Mouse (Mus musculus) small intestine, adult 2 months (tissue): Measurements from ENCODE around the gene Nppa. TPM values are rescaled to one million over a fixed set of nuclear protein-coding genes. Genes with fewer than 3 reads are reported as not detected.

ENCODE experiments used
- H3K27ac ChIP-seq: fragments of 200-500 bp; 2 replicates; pipeline ENCODE4 v1.5.1; 2012; ENCODE audit warnings: low read depth, low read length, control low read depth, inconsistent platforms; ENCODE audit not compliant: insufficient read depth
- H3K27me3 ChIP-seq: fragments of 200-500 bp; 2 replicates; pipeline ENCODE4 v1.6.1; 2012; ENCODE audit warnings: mild to moderate bottlenecking, moderate library complexity, low read length, inconsistent platforms; ENCODE audit not compliant: control insufficient read depth, insufficient read depth
- H3K36me3 ChIP-seq: fragments of 200-500 bp; 2 replicates; pipeline ENCODE4 v1.6.1; 2012; ENCODE audit warnings: mild to moderate bottlenecking, low read length, control low read depth, inconsistent platforms; ENCODE audit not compliant: control insufficient read depth, insufficient read depth
- H3K4me1 ChIP-seq: fragments of 200-500 bp; 2 replicates; pipeline ENCODE4 v1.6.1; 2012; ENCODE audit warnings: low read length, inconsistent platforms, mixed read lengths; ENCODE audit not compliant: control insufficient read depth, insufficient read depth, insufficient read length
- H3K4me3 ChIP-seq: fragments of 200-500 bp; 2 replicates; pipeline ENCODE4 v1.5.1; 2012; ENCODE audit warnings: low read depth, mild to moderate bottlenecking, control low read depth, inconsistent platforms, low read length, moderate library complexity
- CTCF ChIP-seq: fragments of 200-500 bp; IDR thresholded peaks from 2 replicates; pipeline ENCODE4 v1.5.1; 2012; ENCODE audit warnings: low read depth, mild to moderate bottlenecking, control low read depth, inconsistent platforms, low read length, moderate library complexity, mixed read lengths; ENCODE audit not compliant: insufficient replicate concordance, insufficient read length; ENCODE audit errors: extremely low read depth
- POLR2A ChIP-seq: fragments of 200-500 bp; IDR thresholded peaks from 2 replicates; pipeline ENCODE4 v1.6.1; 2012; ENCODE audit warnings: low read depth, mild to moderate bottlenecking, control low read depth, inconsistent platforms, low read length, moderate library complexity
- WGBS: fragments of 180-500 bp; shearing (Covaris S2); methylation state at CpG from one replicate; pipeline ENCODE4 v1.1.7; 2018; 5-methylcytosine and 5-hydroxymethylcytosine counted together
- polyA plus RNA-seq: library from polyadenylated mRNA; depleted of rRNA; stranded (reverse); fragments of >200 nt; gene quantifications from 2 replicates; pipeline ENCODE4 v1.2.3, GENCODE M21; 2012

Nppa gene
- polyA plus RNA-seq, 1 experiment, result not detected

- H3K4me3 ChIP-seq, result no peak overlapping the region
- no peaks in the 10 kb centered on the region for H3K4me1 ChIP-seq
- WGBS, result 75% methylated on average over 2 of the region's 2 CpGs
- no peak for TF ChIP-seq POLR2A
- no peak for TF ChIP-seq CTCF
- no peaks in the 10 kb centered on the region; the same call in 1 of the 2 replicates for H3K27me3 ChIP-seq
- no peaks in the 10 kb centered on the region for H3K36me3 ChIP-seq
- H3K27ac ChIP-seq, result no peak overlapping the region
Measured at GRCm38 (mm10) chr4:147968816-147969215, 31.7 kb upstream of the Nppa start.

GRCm38 (mm10) chr4:147969337-147969736 lies 31.2 kb upstream of the Nppa start:
- no peaks in the 10 kb centered on the region for H3K4me1 ChIP-seq
- H3K27ac ChIP-seq, result no peak overlapping the region
- WGBS, result 32% methylated on average over 9 of the region's 9 CpGs

GRCm38 (mm10) chr4:147976237-147976636 lies 24.3 kb upstream of the Nppa start:
- H3K4me1 ChIP-seq, result no peaks in the 10 kb centered on the region
- H3K4me3 ChIP-seq, result no peak overlapping the region
- no peaks in the 10 kb centered on the region for H3K36me3 ChIP-seq
- WGBS, result 58% methylated on average over 3 of the region's 3 CpGs
- no peaks in the 10 kb centered on the region for H3K27me3 ChIP-seq
- no peak overlapping the region for H3K27ac ChIP-seq
- TF ChIP-seq CTCF, result no peak
- TF ChIP-seq POLR2A, result no peak

More at GRCm38 (mm10) chr4:147969337-147969736, 31.2 kb upstream of the Nppa start:
- Histone ChIP-seq H3K4me3 (no peak overlapping the region), H3K36me3 (no peaks in the 10 kb centered on the region), H3K27me3 (no peaks in the 10 kb centered on the region; the same call in 1 of the 2 replicates)
- TF ChIP-seq CTCF (no peak), POLR2A (no peak)

- Histone ChIP-seq H3K4me3 (no peak overlapping the region), H3K4me1 (no peaks in the 10 kb centered on the region), H3K36me3 (no peaks in the 10 kb centered on the region), H3K27me3 (no peaks in the 10 kb centered on the region), H3K27ac (no peak overlapping the region)
- WGBS, result 74% methylated on average over 4 of the region's 4 CpGs
- TF ChIP-seq POLR2A, result no peak
- TF ChIP-seq CTCF, result no peak
Measured at GRCm38 (mm10) chr4:147977726-147978125, 22.8 kb upstream of the Nppa start.

GRCm38 (mm10) chr4:147978391-147978790 lies 22.1 kb upstream of the Nppa start:
- no peaks in the 10 kb centered on the region for H3K4me1 ChIP-seq
- H3K36me3 ChIP-seq, result no peaks in the 10 kb centered on the region
- WGBS, result 88% methylated on average over 6 of the region's 6 CpGs
- H3K27ac ChIP-seq, result no peak overlapping the region
- no peak overlapping the region for H3K4me3 ChIP-seq
- no peaks in the 10 kb centered on the region for H3K27me3 ChIP-seq
- TF ChIP-seq POLR2A, result no peak

GRCm38 (mm10) chr4:147979441-147979860 lies 21.1 kb upstream of the Nppa start:
- Histone ChIP-seq H3K27me3 (no peaks in the 10 kb centered on the region), H3K4me1 (no peaks in the 10 kb centered on the region), H3K27ac (no peak overlapping the region), H3K36me3 (no peaks in the 10 kb centered on the region), H3K4me3 (no peak overlapping the region)
- TF ChIP-seq CTCF (no peak), POLR2A (no peak)
- WGBS, result 77% methylated on average over 7 of the region's 7 CpGs

- 25% methylated on average over 20 of the region's 20 CpGs for WGBS
- no peak for TF ChIP-seq POLR2A
- TF ChIP-seq CTCF, result no peak
- no peaks in the 10 kb centered on the region for H3K27me3 ChIP-seq
- no peaks in the 10 kb centered on the region for H3K4me1 ChIP-seq
- H3K4me3 ChIP-seq, result no peak within 1 kb of the TSS
- H3K36me3 ChIP-seq, result no peaks in the 10 kb centered on the region
- no peak within 1 kb of the TSS for H3K27ac ChIP-seq
Measured at GRCm38 (mm10) chr4:147985205-147986132, 15.1 kb upstream of the Nppa start, which contains the start of gene Nppb. Nppb (plus strand) TSS chr4:147985788.
